Mouse (Mus musculus): Measurements from ENCODE around the gene Trhde. TPM values are rescaled to one million over a fixed set of nuclear protein-coding genes. Genes with fewer than 3 reads are reported as not detected.

The Trhde gene
- total and polyA plus RNA-seq, 3 experiments, result not detected

DNA sequence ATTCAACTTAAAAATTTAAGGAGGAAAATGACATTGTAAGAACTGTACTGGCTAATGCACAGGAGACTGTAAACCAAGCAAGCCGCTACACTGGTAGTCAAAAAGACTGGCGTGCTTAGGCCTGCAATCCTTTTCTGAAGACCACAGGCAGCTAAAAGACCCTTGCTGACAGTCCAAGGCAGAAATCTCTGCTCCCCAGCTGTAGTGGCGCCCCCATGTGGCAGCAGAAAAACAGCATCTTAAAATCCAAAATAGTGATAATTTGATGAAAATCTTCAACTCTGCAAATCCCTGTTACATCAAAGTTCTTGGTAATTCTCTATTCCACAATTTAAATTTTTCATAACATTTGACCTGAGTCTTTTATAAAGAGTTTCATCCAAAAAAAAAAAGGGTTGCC lies 3.8 kb upstream of the Trhde start:
- H3K27me3 ChIP-seq (ENCODE audit: control insufficient read depth in 1 of 2, insufficient read depth in 2 of 2, low read length in 2 of 2), result no peaks in the 10 kb centered on the region
- no peak for DNase-seq (ENCODE audit: low read depth, low spot score)
- H3K27ac ChIP-seq (ENCODE audit: control insufficient read depth, low read depth, low read length), result no peak overlapping the region
- H3K4me1 ChIP-seq (ENCODE audit: control insufficient read depth in 1 of 2, insufficient read depth in 2 of 2, low read length in 2 of 2), result no peaks in the 10 kb centered on the region
- no peaks in the 10 kb centered on the region for H3K9me3 ChIP-seq (replicated peaks; ENCODE audit: insufficient read depth, low read length)
- TF ChIP-seq CTCF (IDR thresholded peaks at IDR 0.05 in 2 of 3, conservative IDR thresholded peaks at IDR 0.05 in 1 of 3; ENCODE audit: control insufficient read depth in 1 of 3, insufficient read depth in 1 of 3, low read depth in 2 of 3, low read length in 3 of 3, poor library complexity in 1 of 3, severe bottlenecking in 1 of 3), result peak in 1 of 3 experiments; percentile 32; a peak in 2 of 6 replicates
- TF ChIP-seq EP300 (IDR thresholded peaks at IDR 0.05; ENCODE audit: low read depth in 1 of 2, low read length in 2 of 2), result no peak
- no peaks in the 10 kb centered on the region for H3K79me2 ChIP-seq (ENCODE audit: control insufficient read depth, insufficient read depth, low read length, poor library complexity)
- no peak overlapping the region for H3K4me3 ChIP-seq (ENCODE audit: control insufficient read depth in 1 of 2, insufficient read depth in 1 of 2, low read depth in 2 of 2, low read length in 2 of 2)
- H3K9ac ChIP-seq (ENCODE audit: control insufficient read depth, low read depth, low read length, poor library complexity, severe bottlenecking), result no peak overlapping the region
- H3K36me3 ChIP-seq (ENCODE audit: control insufficient read depth in 1 of 2, insufficient read depth in 2 of 2, low read length in 2 of 2), result no peaks in the 10 kb centered on the region

DNA sequence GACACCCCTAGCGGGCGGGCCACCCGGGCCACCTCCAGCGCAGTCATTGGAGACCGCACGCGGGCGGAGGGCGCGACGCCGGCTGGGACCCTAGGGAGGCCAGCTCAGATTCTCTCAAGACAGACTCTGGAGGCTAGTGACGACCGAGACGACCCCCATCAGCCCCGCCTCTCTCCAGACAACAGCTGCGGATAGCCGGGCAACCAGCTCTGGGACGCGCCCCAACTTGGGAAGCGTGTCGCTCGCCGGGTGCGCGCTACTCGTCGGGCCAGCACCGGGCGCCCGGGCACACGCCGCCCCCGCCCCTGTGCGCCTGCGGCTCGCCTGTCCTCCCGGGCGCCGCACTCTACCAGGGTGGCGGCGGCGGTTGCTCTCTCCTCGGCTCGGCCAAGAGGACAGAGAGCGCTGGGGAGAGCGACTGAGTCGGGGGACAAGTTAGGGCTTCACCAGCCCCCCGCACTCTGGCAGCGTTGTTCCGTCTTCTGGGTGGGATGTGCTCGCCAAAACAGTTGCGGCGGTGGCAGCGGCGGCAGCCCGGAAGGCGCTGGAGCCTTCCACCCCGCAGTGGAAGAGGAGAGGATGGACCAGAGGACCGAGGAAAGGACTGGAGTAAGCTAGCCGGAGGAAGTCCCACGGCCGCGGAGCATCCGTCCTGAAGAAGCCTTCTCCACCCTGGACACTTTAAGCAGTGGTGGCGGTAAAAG lies 498 bp downstream of the Trhde start:
- H3K4me3 ChIP-seq (ENCODE audit: control insufficient read depth in 1 of 2, insufficient read depth in 1 of 2, low read depth in 2 of 2, low read length in 2 of 2), result no peak overlapping the region
- TF ChIP-seq MAFK (IDR thresholded peaks at IDR 0.05; ENCODE audit: borderline replicate concordance, low read depth, low read length) (no peak), UBTF (IDR thresholded peaks at IDR 0.05; ENCODE audit: borderline replicate concordance, insufficient read depth, low read depth, low read length) (no peak), MAZ (IDR thresholded peaks at IDR 0.05; ENCODE audit: low read depth, low read length) (no peak), USF2 (IDR thresholded peaks at IDR 0.05; ENCODE audit: borderline replicate concordance in 1 of 2, insufficient read depth in 1 of 2, low read depth in 1 of 2, low read length in 2 of 2) (no peak), MAX (IDR thresholded peaks at IDR 0.05; ENCODE audit: low read length) (no peak), MEF2A (IDR thresholded peaks at IDR 0.05; ENCODE audit: extremely low read depth, insufficient replicate concordance, low read depth, low read length, poor library complexity, severe bottlenecking) (no peak), SIN3A (IDR thresholded peaks at IDR 0.05; ENCODE audit: low read length) (no peak), HCFC1 (IDR thresholded peaks at IDR 0.05; ENCODE audit: low read depth, low read length) (no peak), RAD21 (IDR thresholded peaks at IDR 0.05; ENCODE audit: low read depth, low read length) (no peak), CTCF (IDR thresholded peaks at IDR 0.05 in 2 of 3, conservative IDR thresholded peaks at IDR 0.05 in 1 of 3; ENCODE audit: control insufficient read depth in 1 of 3, insufficient read depth in 1 of 3, low read depth in 2 of 3, low read length in 3 of 3, poor library complexity in 1 of 3, severe bottlenecking in 1 of 3) (no peak), ZC3H11A (IDR thresholded peaks at IDR 0.05; ENCODE audit: low read depth, low read length) (no peak), SMC3 (IDR thresholded peaks at IDR 0.05; ENCODE audit: low read depth, low read length) (no peak), NRF1 (IDR thresholded peaks at IDR 0.05; ENCODE audit: insufficient read depth, low read depth, low read length, poor library complexity, severe bottlenecking) (no peak), POLR2AphosphoS2 (IDR thresholded peaks at IDR 0.05; ENCODE audit: low read length) (no peak)
- H3K27ac ChIP-seq (ENCODE audit: control insufficient read depth, low read depth, low read length), result no peak overlapping the region
- H3K36me3 ChIP-seq (ENCODE audit: control insufficient read depth in 1 of 2, insufficient read depth in 2 of 2, low read length in 2 of 2), result no peaks in the 10 kb centered on the region
- H3K79me2 ChIP-seq (ENCODE audit: control insufficient read depth, insufficient read depth, low read length, poor library complexity), result no peaks in the 10 kb centered on the region
- H3K27me3 ChIP-seq (ENCODE audit: control insufficient read depth in 1 of 2, insufficient read depth in 2 of 2, low read length in 2 of 2), result no peaks in the 10 kb centered on the region
- no peak overlapping the region for H3K9ac ChIP-seq (ENCODE audit: control insufficient read depth, low read depth, low read length, poor library complexity, severe bottlenecking)
- H3K4me1 ChIP-seq (ENCODE audit: control insufficient read depth in 1 of 2, insufficient read depth in 2 of 2, low read length in 2 of 2), result no peaks in the 10 kb centered on the region
- no peaks in the 10 kb centered on the region for H3K9me3 ChIP-seq (replicated peaks; ENCODE audit: insufficient read depth, low read length)
- no peak for DNase-seq (ENCODE audit: low read depth, low spot score)
